Mouse (Mus musculus): ENCODE measurements around the gene Mfge8. TPM values are rescaled to one million over a fixed set of nuclear protein-coding genes. Genes with fewer than 3 reads are reported as not detected.

Gene Mfge8
- polyA plus RNA-seq, 1 experiment from 2014 or later: 59.7 TPM

GRCm38 (mm10) chr7:79149522-79149921 is 662 bp upstream of the Mfge8 start:
- 0 out of 2 replicates have a peak, but pooled peaks cover 2% of the 10 kb centered on the region for H3K27me3 ChIP-seq
- no peak overlapping the region for H3K9ac ChIP-seq
- H3K4me1 ChIP-seq: peaks cover 30% of the 10 kb centered on the region
- no peaks in the 10 kb centered on the region for H3K9me3 ChIP-seq
- 70% methylated on average over 6 of the region's 6 CpGs for WGBS
- ATAC-seq (ENCODE audit: low FRiP score): no peak
- peak overlapping the region; percentile 89; the same call in 1 of the 2 replicates for H3K4me2 ChIP-seq
- no peak overlapping the region for H3K4me3 ChIP-seq (replicated peaks)
- H3K36me3 ChIP-seq (replicated peaks): no peaks in the 10 kb centered on the region
- H3K27ac ChIP-seq: no peak overlapping the region

- no peak overlapping the region for H3K27ac ChIP-seq
- H3K4me1 ChIP-seq: peaks cover 30% of the 10 kb centered on the region
- peak overlapping the region; percentile 61 for H3K4me3 ChIP-seq (replicated peaks)
- under 1% methylated on average over 18 of the region's 20 CpGs for whole genome bisulfite sequencing
- ATAC-seq (ENCODE audit: low FRiP score): no peak; the same call in 1 of the 2 replicates
- no peaks in the 10 kb centered on the region for H3K9me3 ChIP-seq
- H3K36me3 ChIP-seq (replicated peaks): 0 out of 2 replicates have a peak, but pooled peaks cover 3% of the 10 kb centered on the region
- H3K27me3 ChIP-seq: no peaks in the 10 kb centered on the region
- H3K4me2 ChIP-seq: peak overlapping the region; percentile 89
- peak overlapping the region; percentile 59 for H3K9ac ChIP-seq
These were observed 768 bp downstream of the Mfge8 start for GRCm38 (mm10) chr7:79147931-79148653.

DNA sequence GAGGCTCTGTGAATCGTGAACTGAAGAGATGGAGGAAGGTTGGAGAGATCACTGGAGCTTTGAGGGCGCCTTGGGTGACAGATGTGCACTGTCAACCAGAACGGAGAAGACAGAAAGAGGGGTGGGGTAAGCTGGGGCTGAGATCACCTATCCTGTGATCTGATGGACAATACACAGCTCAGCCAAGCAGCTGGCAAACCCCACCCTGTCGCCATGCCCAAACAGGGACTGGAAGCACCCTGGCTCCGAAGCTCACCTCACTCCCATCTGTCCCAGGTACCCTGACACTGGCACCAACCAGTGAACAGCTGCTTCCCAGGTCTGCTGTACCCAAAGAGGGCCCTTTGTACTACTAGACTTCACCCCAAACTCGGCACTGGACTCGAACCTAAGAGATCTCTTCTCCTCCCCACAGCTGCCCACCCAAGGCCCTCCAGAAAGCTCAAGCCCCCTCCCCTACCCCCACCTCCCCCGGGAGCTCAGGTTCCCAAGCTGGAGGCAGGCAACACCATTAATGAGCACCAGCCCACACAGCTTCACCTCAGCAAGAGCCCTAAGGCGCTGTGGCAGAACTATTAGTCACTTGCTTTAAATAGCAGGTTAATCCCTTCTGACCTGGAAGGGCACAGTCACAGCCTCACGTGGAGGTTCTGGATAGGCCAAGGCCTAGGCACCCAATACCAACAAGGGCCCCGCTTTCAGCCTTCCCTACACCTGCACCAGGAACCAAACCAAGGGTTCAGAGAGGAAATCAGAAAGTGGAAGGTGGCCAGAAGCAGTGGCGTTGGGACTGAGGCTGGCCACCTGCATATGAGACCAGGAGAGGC is 1.6 kb downstream of the Mfge8 start:
- H3K4me3 ChIP-seq (replicated peaks): peak overlapping the region; percentile 61; the same call in 1 of the 2 replicates
- no peak overlapping the region for H3K27ac ChIP-seq
- no peaks in the 10 kb centered on the region for H3K27me3 ChIP-seq
- 52% methylated on average over 12 of the region's 12 CpGs for WGBS
- peaks cover 30% of the 10 kb centered on the region for H3K4me1 ChIP-seq
- H3K4me2 ChIP-seq: peak overlapping the region; percentile 89
- H3K9me3 ChIP-seq: no peaks in the 10 kb centered on the region
- peak overlapping the region; percentile 59; the same call in 1 of the 2 replicates for H3K9ac ChIP-seq
- 0 out of 2 replicates have a peak, but pooled peaks cover 3% of the 10 kb centered on the region for H3K36me3 ChIP-seq (replicated peaks)
- ATAC-seq (ENCODE audit: low FRiP score): no peak

DNA sequence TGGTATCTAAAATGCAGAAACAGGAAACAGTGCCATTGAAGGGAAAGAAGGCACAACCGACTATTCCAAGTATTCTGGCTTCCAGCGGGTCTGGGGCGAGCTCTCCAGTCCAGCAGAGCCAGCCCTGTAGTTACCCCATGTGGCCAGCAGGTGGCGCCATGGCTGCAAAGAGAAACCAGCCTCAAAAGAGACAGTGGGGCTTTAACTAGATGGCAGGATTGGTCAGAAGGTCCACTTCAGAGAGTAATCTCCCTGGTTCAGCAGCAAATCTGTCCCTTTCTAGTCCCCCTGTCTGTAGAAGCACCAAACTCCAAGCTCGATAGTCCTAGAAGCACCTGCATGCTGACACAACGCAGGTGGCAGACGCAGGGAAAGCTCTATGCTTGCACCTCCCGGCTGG is 8.0 kb downstream of the Mfge8 start:
- ATAC-seq (ENCODE audit: low FRiP score): peak; percentile 51; the same call in 1 of the 2 replicates
- H3K27ac ChIP-seq: no peak overlapping the region
- H3K4me3 ChIP-seq (replicated peaks): no peak overlapping the region
- H3K27me3 ChIP-seq: no peaks in the 10 kb centered on the region
- H3K9ac ChIP-seq: no peak overlapping the region
- H3K4me2 ChIP-seq: no peak overlapping the region
- H3K4me1 ChIP-seq: no peaks in the 10 kb centered on the region
- H3K9me3 ChIP-seq: no peaks in the 10 kb centered on the region
- 30% methylated on average over 8 of the region's 8 CpGs for WGBS
- peaks cover 11% of the 10 kb centered on the region for H3K36me3 ChIP-seq (replicated peaks)

- no peak for ATAC-seq (ENCODE audit: low FRiP score)
- H3K36me3 ChIP-seq (replicated peaks): peaks cover 12% of the 10 kb centered on the region
- 61% methylated on average over 4 of the region's 4 CpGs for WGBS
These were observed 8.8 kb downstream of the Mfge8 start for GRCm38 (mm10) chr7:79139891-79140591.

GRCm38 (mm10) chr7:79139328-79139824 is 9.5 kb downstream of the Mfge8 start:
- 53% methylated on average over 6 of the region's 6 CpGs for WGBS

More at GRCm38 (mm10) chr7:79139891-79140591, 8.8 kb downstream of the Mfge8 start:
- Histone ChIP-seq H3K9me3 (no peaks in the 10 kb centered on the region), H3K27me3 (no peaks in the 10 kb centered on the region), H3K27ac (no peak overlapping the region), H3K4me1 (no peaks in the 10 kb centered on the region), H3K4me3 (replicated peaks) (no peak overlapping the region), H3K4me2 (no peak overlapping the region), H3K9ac (no peak overlapping the region)

DNA sequence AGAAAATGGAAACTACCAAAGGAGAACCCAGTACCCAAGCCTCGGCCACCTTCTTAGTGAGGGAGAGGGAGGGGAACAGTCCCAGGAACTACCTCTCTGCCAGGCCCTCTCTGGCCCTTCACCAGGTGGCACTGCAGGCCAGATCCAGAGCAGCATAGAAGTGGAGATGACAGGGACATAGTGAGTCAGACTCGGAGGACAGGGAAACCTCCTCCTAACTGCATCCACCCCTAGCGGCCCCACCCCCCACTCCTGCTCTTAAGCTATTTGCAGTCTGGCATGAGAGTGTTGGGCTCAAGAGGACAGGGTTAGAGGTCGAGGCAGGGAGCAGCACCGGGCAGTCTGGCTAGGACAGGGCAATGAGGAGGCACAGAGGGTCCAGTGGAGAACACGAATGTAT is 15.5 kb downstream of the Mfge8 start:
- peaks cover 17% of the 10 kb centered on the region for H3K4me1 ChIP-seq
- WGBS: 35% methylated on average over 6 of the region's 6 CpGs
- no peak overlapping the region for H3K27ac ChIP-seq
- H3K4me2 ChIP-seq: no peak overlapping the region
- H3K9me3 ChIP-seq: no peaks in the 10 kb centered on the region
- H3K36me3 ChIP-seq (replicated peaks): peaks cover 9% of the 10 kb centered on the region
- H3K27me3 ChIP-seq: peaks cover 25% of the 10 kb centered on the region
- ATAC-seq (ENCODE audit: low FRiP score): no peak
- H3K9ac ChIP-seq: no peak overlapping the region
- no peak overlapping the region for H3K4me3 ChIP-seq (replicated peaks)

More at GRCm38 (mm10) chr7:79139328-79139824, 9.5 kb downstream of the Mfge8 start:
- Histone ChIP-seq H3K36me3 (replicated peaks) (peaks cover 12% of the 10 kb centered on the region), H3K27ac (no peak overlapping the region), H3K4me3 (replicated peaks) (no peak overlapping the region), H3K9me3 (no peaks in the 10 kb centered on the region), H3K9ac (no peak overlapping the region), H3K4me2 (no peak overlapping the region), H3K27me3 (no peaks in the 10 kb centered on the region), H3K4me1 (no peaks in the 10 kb centered on the region)
- no peak for ATAC-seq (ENCODE audit: low FRiP score)

GRCm38 (mm10) chr7:79130843-79131444 is 17.9 kb downstream of the Mfge8 start, which contains the start of gene Hapln3:
TSS of gene Hapln3 (minus strand) at chr7:79131018.
- Histone ChIP-seq H3K4me2 (peak within 1 kb of the TSS; percentile 53), H3K4me1 (peaks cover 17% of the 10 kb centered on the region), H3K4me3 (replicated peaks) (peak within 1 kb of the TSS; percentile 25), H3K27me3 (peaks cover 25% of the 10 kb centered on the region), H3K9ac (peak within 1 kb of the TSS; percentile 7; the same call in 1 of the 2 replicates), H3K9me3 (no peaks in the 10 kb centered on the region), H3K27ac (no peak within 1 kb of the TSS), H3K36me3 (replicated peaks) (peaks cover 2% of the 10 kb centered on the region)
- ATAC-seq (ENCODE audit: low FRiP score): peak; percentile 28; the same call in 1 of the 2 replicates
- WGBS: 4% methylated on average over 19 of the region's 19 CpGs

DNA sequence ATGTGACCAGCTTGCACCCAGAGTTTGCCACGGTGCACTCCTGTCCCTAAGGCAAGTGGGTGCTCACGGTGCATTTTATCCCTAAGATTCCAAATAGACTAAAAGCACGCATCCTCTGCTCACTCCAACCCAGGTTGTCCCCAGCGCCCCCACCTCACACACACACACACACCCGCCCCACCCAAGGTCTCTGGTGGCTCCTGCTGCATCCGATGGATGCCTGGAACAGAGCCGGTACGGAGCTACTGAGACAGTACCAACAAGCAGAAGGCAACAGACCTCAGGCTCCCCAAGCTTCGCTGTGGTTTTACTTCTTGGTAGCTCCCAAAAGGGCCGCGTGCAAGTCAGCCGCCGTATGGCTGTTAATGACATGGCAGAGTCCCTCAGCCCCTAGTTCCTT is 18.5 kb downstream of the Mfge8 start:
- no peaks in the 10 kb centered on the region for H3K9me3 ChIP-seq
- no peak overlapping the region for H3K27ac ChIP-seq
- WGBS: 18% methylated on average over 13 of the region's 13 CpGs
- H3K4me3 ChIP-seq (replicated peaks): peak overlapping the region; percentile 25
- 0 out of 2 replicates have a peak, but pooled peaks have one; percentile 25 for ATAC-seq (ENCODE audit: low FRiP score)
- peaks cover 17% of the 10 kb centered on the region for H3K4me1 ChIP-seq
- H3K4me2 ChIP-seq: peak overlapping the region; percentile 53
- peaks cover 25% of the 10 kb centered on the region for H3K27me3 ChIP-seq
- H3K9ac ChIP-seq: no peak overlapping the region
- H3K36me3 ChIP-seq (replicated peaks): no peaks in the 10 kb centered on the region; the same call in 1 of the 2 replicates

- Histone ChIP-seq H3K27ac (no peak overlapping the region), H3K4me2 (peak overlapping the region; percentile 53), H3K4me1 (peaks cover 17% of the 10 kb centered on the region), H3K9ac (no peak overlapping the region), H3K4me3 (replicated peaks) (0 out of 2 replicates have a peak overlapping the region, but pooled peaks have one; percentile 4), H3K9me3 (no peaks in the 10 kb centered on the region), H3K36me3 (replicated peaks) (no peaks in the 10 kb centered on the region; the same call in 1 of the 2 replicates), H3K27me3 (peaks cover 25% of the 10 kb centered on the region)
- 17% methylated on average over 8 of the region's 8 CpGs for WGBS
- ATAC-seq (ENCODE audit: low FRiP score): no peak
These were observed 19.0 kb downstream of the Mfge8 start for GRCm38 (mm10) chr7:79129883-79130282.

- Histone ChIP-seq H3K4me3 (replicated peaks) (no peak overlapping the region), H3K27me3 (no peaks in the 10 kb centered on the region), H3K4me1 (no peaks in the 10 kb centered on the region), H3K9ac (no peak overlapping the region), H3K9me3 (no peaks in the 10 kb centered on the region), H3K36me3 (replicated peaks) (no peaks in the 10 kb centered on the region), H3K27ac (no peak overlapping the region), H3K4me2 (no peak overlapping the region)
- no peak for ATAC-seq (ENCODE audit: low FRiP score)
- 80% methylated on average over 5 of the region's 5 CpGs for WGBS
These were observed 25.4 kb downstream of the Mfge8 start for GRCm38 (mm10) chr7:79123465-79123864.
